Mouse (Mus musculus) natural killer cell, adult 2 months (primary cell): ENCODE measurements around the gene Wwox.

Experiments
- DNase-seq, 2 experiments: peaks; one replicate each; pipeline ENCODE4 v3.0.0; 2022; ENCODE audit warnings: low spot score in 2 of 2

The Wwox gene

GRCm38 (mm10) chr8:114541132-114541531 is 101.7 kb downstream of the Wwox start:
- no peak for DNase-seq

- DNase-seq = no peak
Measured at GRCm38 (mm10) chr8:114548360-114548759, 108.9 kb downstream of the Wwox start.

- DNase-seq = no peak
Measured at GRCm38 (mm10) chr8:114548837-114549236, 109.4 kb downstream of the Wwox start.

- no peak for DNase-seq
Measured at GRCm38 (mm10) chr8:114550029-114550428, 110.6 kb downstream of the Wwox start.

GRCm38 (mm10) chr8:114552606-114553005 is 113.2 kb downstream of the Wwox start:
- DNase-seq = no peak

- no peak for DNase-seq
Measured at GRCm38 (mm10) chr8:114554966-114555365, 115.5 kb downstream of the Wwox start.

GRCm38 (mm10) chr8:114555491-114556202 is 116.2 kb downstream of the Wwox start:
- DNase-seq = no peak

- no peak for DNase-seq
Measured at GRCm38 (mm10) chr8:114561191-114561590, 121.7 kb downstream of the Wwox start.

GRCm38 (mm10) chr8:114562486-114562885 is 123.0 kb downstream of the Wwox start:
- DNase-seq = no peak

- DNase-seq = no peak
Measured at GRCm38 (mm10) chr8:114563361-114563760, 123.9 kb downstream of the Wwox start.

GRCm38 (mm10) chr8:114564036-114564435 is 124.6 kb downstream of the Wwox start:
- no peak for DNase-seq

GRCm38 (mm10) chr8:114568531-114569166 is 129.2 kb downstream of the Wwox start:
- no peak for DNase-seq

- no peak for DNase-seq
Measured at GRCm38 (mm10) chr8:114573014-114573746, 133.7 kb downstream of the Wwox start.

GRCm38 (mm10) chr8:114573747-114574093 is 134.3 kb downstream of the Wwox start:
- no peak for DNase-seq

GRCm38 (mm10) chr8:114579292-114579691 is 139.8 kb downstream of the Wwox start:
- no peak for DNase-seq

GRCm38 (mm10) chr8:114580684-114581083 is 141.2 kb downstream of the Wwox start:
- DNase-seq = no peak

GRCm38 (mm10) chr8:114590336-114590867 is 150.9 kb downstream of the Wwox start:
- DNase-seq = no peak

- no peak for DNase-seq
Measured at GRCm38 (mm10) chr8:114591296-114592280, 152.1 kb downstream of the Wwox start.

GRCm38 (mm10) chr8:114593424-114594157 is 154.1 kb downstream of the Wwox start:
- no peak for DNase-seq

GRCm38 (mm10) chr8:114594811-114595210 is 155.4 kb downstream of the Wwox start:
- DNase-seq = no peak

- DNase-seq = no peak
Measured at GRCm38 (mm10) chr8:114599555-114599954, 160.1 kb downstream of the Wwox start.
